Mouse (Mus musculus) forebrain, embryonic 15.5 days (tissue): ENCODE measurements at regions not wholly inside any gene's neighbourhood (a gene's known extent, or its start where the extent isn't known, plus 50 kb on each side); places are given as distances from the start of the nearest gene placed in this dataset.

Experiments
- ATAC-seq: fragments of 200-750 bp; cut with Nextera tagmentation; replicated peaks from 2 replicates; pipeline ENCODE4 v1.8.0; 2017; ENCODE audit warnings: mild to moderate bottlenecking, moderate TSS enrichment, moderate library complexity
- H3K27ac ChIP-seq: fragments of 300-500 bp; sonication (generic); replicated peaks from 2 replicates; pipeline ENCODE4 v1.5.1; 2015; ENCODE audit warnings: mild to moderate bottlenecking, inconsistent platforms
- H3K27me3 ChIP-seq: fragments of 300-500 bp; sonication (generic); 2 replicates; pipeline ENCODE4 v1.6.1; 2015; ENCODE audit warnings: inconsistent platforms
- H3K36me3 ChIP-seq: fragments of 300-500 bp; sonication (generic); 2 replicates; pipeline ENCODE4 v1.6.1; 2015; ENCODE audit warnings: mild to moderate bottlenecking, inconsistent platforms
- H3K4me1 ChIP-seq: fragments of 300-500 bp; sonication (generic); 2 replicates; pipeline ENCODE4 v1.6.1; 2015; ENCODE audit warnings: inconsistent platforms
- H3K4me2 ChIP-seq: fragments of 300-500 bp; sonication (generic); replicated peaks from 2 replicates; pipeline ENCODE4 v1.6.1; 2015; ENCODE audit warnings: mild to moderate bottlenecking, inconsistent platforms
- H3K4me3 ChIP-seq: fragments of 300-500 bp; sonication (generic); 2 replicates; pipeline ENCODE4 v1.5.1; 2015; ENCODE audit warnings: mild to moderate bottlenecking, inconsistent platforms
- H3K9ac ChIP-seq: fragments of 300-500 bp; sonication (generic); replicated peaks from 2 replicates; pipeline ENCODE4 v1.6.1; 2015; ENCODE audit warnings: mild to moderate bottlenecking, inconsistent platforms
- H3K9me3 ChIP-seq: fragments of 300-500 bp; sonication (generic); 2 replicates; pipeline ENCODE4 v1.6.1; 2016; ENCODE audit warnings: inconsistent platforms
- WGBS: fragments of 180-500 bp; shearing (Covaris S2); methylation state at CpG from one replicate; pipeline ENCODE4 v1.1.7; 2015; ENCODE audit warnings: mixed read lengths; 5-methylcytosine and 5-hydroxymethylcytosine counted together

- ATAC-seq, result no peak
- H3K4me2 ChIP-seq, result no peak overlapping the region
- H3K4me1 ChIP-seq, result no peaks in the 10 kb centered on the region
- H3K36me3 ChIP-seq, result no peaks in the 10 kb centered on the region
- H3K27me3 ChIP-seq, result no peaks in the 10 kb centered on the region
- H3K9ac ChIP-seq, result no peak overlapping the region
- 86% methylated on average over 8 of the region's 8 CpGs for WGBS
- H3K4me3 ChIP-seq, result no peak overlapping the region
- H3K27ac ChIP-seq, result no peak overlapping the region
- no peaks in the 10 kb centered on the region for H3K9me3 ChIP-seq
Measured at GRCm38 (mm10) chr8:115859406-115859805, 151.8 kb upstream of the Maf start.

GRCm38 (mm10) chr8:115856816-115857215, 149.2 kb upstream of the Maf start:
- Histone ChIP-seq H3K4me3 (no peak overlapping the region), H3K27ac (no peak overlapping the region), H3K4me1 (no peaks in the 10 kb centered on the region), H3K9me3 (no peaks in the 10 kb centered on the region), H3K4me2 (no peak overlapping the region), H3K27me3 (no peaks in the 10 kb centered on the region), H3K36me3 (no peaks in the 10 kb centered on the region), H3K9ac (no peak overlapping the region)
- 94% methylated on average over 10 of the region's 10 CpGs for WGBS
- ATAC-seq, result no peak

GRCm38 (mm10) chr8:115855934-115856629, 148.5 kb upstream of the Maf start:
- Histone ChIP-seq H3K9ac (no peak overlapping the region), H3K27ac (no peak overlapping the region), H3K4me1 (no peaks in the 10 kb centered on the region), H3K27me3 (no peaks in the 10 kb centered on the region), H3K4me2 (no peak overlapping the region), H3K9me3 (no peaks in the 10 kb centered on the region), H3K36me3 (no peaks in the 10 kb centered on the region), H3K4me3 (no peak overlapping the region)
- WGBS, result 92% methylated on average over 8 of the region's 8 CpGs
- ATAC-seq, result no peak

GRCm38 (mm10) chr8:115854209-115854900, 146.8 kb upstream of the Maf start:
- Histone ChIP-seq H3K4me2 (no peak overlapping the region), H3K9me3 (no peaks in the 10 kb centered on the region), H3K36me3 (no peaks in the 10 kb centered on the region), H3K4me1 (no peaks in the 10 kb centered on the region), H3K4me3 (no peak overlapping the region), H3K27me3 (no peaks in the 10 kb centered on the region), H3K9ac (no peak overlapping the region), H3K27ac (no peak overlapping the region)
- no peak for ATAC-seq
- 86% methylated on average over 9 of the region's 9 CpGs for WGBS

- no peaks in the 10 kb centered on the region for H3K36me3 ChIP-seq
- H3K27me3 ChIP-seq, result no peaks in the 10 kb centered on the region
- H3K9me3 ChIP-seq, result no peaks in the 10 kb centered on the region
- no peak overlapping the region for H3K4me2 ChIP-seq
- WGBS, result 59% methylated on average over 1 of the region's 1 CpGs
- no peak overlapping the region for H3K27ac ChIP-seq
- no peak overlapping the region for H3K4me3 ChIP-seq
- H3K9ac ChIP-seq, result no peak overlapping the region
- ATAC-seq, result no peak
- H3K4me1 ChIP-seq, result no peaks in the 10 kb centered on the region
Measured at GRCm38 (mm10) chr8:115850552-115850951, 143.0 kb upstream of the Maf start.

GRCm38 (mm10) chr8:115833391-115833790, 125.8 kb upstream of the Maf start:
- H3K9me3 ChIP-seq, result no peaks in the 10 kb centered on the region
- H3K36me3 ChIP-seq, result no peaks in the 10 kb centered on the region
- ATAC-seq, result no peak
- H3K4me1 ChIP-seq, result no peaks in the 10 kb centered on the region
- H3K9ac ChIP-seq, result no peak overlapping the region
- no peak overlapping the region for H3K4me2 ChIP-seq
- H3K4me3 ChIP-seq, result no peak overlapping the region
- H3K27ac ChIP-seq, result no peak overlapping the region
- no peaks in the 10 kb centered on the region for H3K27me3 ChIP-seq

- H3K4me1 ChIP-seq, result no peaks in the 10 kb centered on the region
- H3K36me3 ChIP-seq, result no peaks in the 10 kb centered on the region
- no peak overlapping the region for H3K9ac ChIP-seq
- no peak for ATAC-seq
- no peak overlapping the region for H3K4me3 ChIP-seq
- H3K4me2 ChIP-seq, result no peak overlapping the region
- 5% methylated on average over 1 of the region's 1 CpGs for WGBS
- no peaks in the 10 kb centered on the region for H3K27me3 ChIP-seq
- H3K9me3 ChIP-seq, result no peaks in the 10 kb centered on the region
- H3K27ac ChIP-seq, result no peak overlapping the region
Measured at GRCm38 (mm10) chr8:115831675-115832074, 124.1 kb upstream of the Maf start.

GRCm38 (mm10) chr8:115830012-115830662, 122.5 kb upstream of the Maf start:
- Histone ChIP-seq H3K27me3 (no peaks in the 10 kb centered on the region), H3K9me3 (no peaks in the 10 kb centered on the region), H3K9ac (no peak overlapping the region), H3K4me1 (no peaks in the 10 kb centered on the region), H3K36me3 (no peaks in the 10 kb centered on the region), H3K4me2 (no peak overlapping the region), H3K27ac (no peak overlapping the region), H3K4me3 (no peak overlapping the region)
- WGBS, result 61% methylated on average over 4 of the region's 4 CpGs
- ATAC-seq, result no peak

- no peak for ATAC-seq
- WGBS, result 91% methylated on average over 3 of the region's 3 CpGs
- Histone ChIP-seq H3K4me1 (no peaks in the 10 kb centered on the region), H3K9ac (no peak overlapping the region), H3K9me3 (no peaks in the 10 kb centered on the region), H3K27ac (no peak overlapping the region), H3K27me3 (no peaks in the 10 kb centered on the region), H3K4me2 (no peak overlapping the region), H3K36me3 (no peaks in the 10 kb centered on the region), H3K4me3 (no peak overlapping the region)
Measured at GRCm38 (mm10) chr8:115826516-115826915, 118.9 kb upstream of the Maf start.

- WGBS, result 88% methylated on average over 5 of the region's 5 CpGs
Measured at GRCm38 (mm10) chr8:115825899-115826502, 118.4 kb upstream of the Maf start.

GRCm38 (mm10) chr8:115824478-115824785, 116.8 kb upstream of the Maf start:
- Histone ChIP-seq H3K27me3 (no peaks in the 10 kb centered on the region), H3K4me2 (no peak overlapping the region), H3K27ac (no peak overlapping the region), H3K4me3 (no peak overlapping the region), H3K9me3 (no peaks in the 10 kb centered on the region), H3K36me3 (no peaks in the 10 kb centered on the region), H3K9ac (no peak overlapping the region), H3K4me1 (no peaks in the 10 kb centered on the region)
- 89% methylated on average over 6 of the region's 6 CpGs for WGBS
- no peak for ATAC-seq

More at GRCm38 (mm10) chr8:115825899-115826502, 118.4 kb upstream of the Maf start:
- Histone ChIP-seq H3K27me3 (no peaks in the 10 kb centered on the region), H3K4me3 (no peak overlapping the region), H3K4me1 (no peaks in the 10 kb centered on the region), H3K9me3 (no peaks in the 10 kb centered on the region), H3K27ac (no peak overlapping the region), H3K36me3 (no peaks in the 10 kb centered on the region), H3K9ac (no peak overlapping the region), H3K4me2 (no peak overlapping the region)
- no peak for ATAC-seq

GRCm38 (mm10) chr8:115823673-115824477, 116.3 kb upstream of the Maf start:
- Histone ChIP-seq H3K9me3 (no peaks in the 10 kb centered on the region), H3K4me3 (no peak overlapping the region), H3K4me2 (no peak overlapping the region), H3K4me1 (no peaks in the 10 kb centered on the region), H3K27ac (no peak overlapping the region), H3K36me3 (no peaks in the 10 kb centered on the region), H3K27me3 (no peaks in the 10 kb centered on the region), H3K9ac (no peak overlapping the region)
- no peak for ATAC-seq
- 85% methylated on average over 8 of the region's 8 CpGs for whole genome bisulfite sequencing
